Mouse (Mus musculus) intestine, postnatal 0 days (tissue): ENCODE results near the gene Lgals1. TPM values are rescaled to one million over a fixed set of nuclear protein-coding genes. Genes with fewer than 3 reads are reported as not detected.

Experiments
- ATAC-seq: fragments of 200-750 bp; cut with Nextera tagmentation; 2 replicates; pipeline ENCODE4 v1.8.0; 2017; ENCODE audit warnings: mild to moderate bottlenecking, moderate TSS enrichment, moderate library complexity
- H3K27ac ChIP-seq: fragments of 300-500 bp; sonication (generic); 2 replicates; pipeline ENCODE4 v1.5.1; 2014; ENCODE audit warnings: mild to moderate bottlenecking, low read depth, low read length, moderate library complexity
- H3K27me3 ChIP-seq: fragments of 300-500 bp; sonication (generic); replicated peaks from 2 replicates; pipeline ENCODE4 v1.6.1; 2014; ENCODE audit warnings: low read length, mixed read lengths; ENCODE audit not compliant: control insufficient read depth, insufficient read depth
- H3K36me3 ChIP-seq: fragments of 300-500 bp; sonication (generic); 2 replicates; pipeline ENCODE4 v1.6.1; 2014; ENCODE audit warnings: mild to moderate bottlenecking, moderate library complexity; ENCODE audit not compliant: control insufficient read depth, insufficient read depth
- H3K4me1 ChIP-seq: fragments of 300-500 bp; sonication (generic); replicated peaks from 2 replicates; pipeline ENCODE4 v1.6.1; 2014; ENCODE audit warnings: antibody characterized with exemption, low read length, mixed read lengths; ENCODE audit not compliant: control insufficient read depth, insufficient read depth
- H3K4me2 ChIP-seq: fragments of 300-500 bp; sonication (generic); replicated peaks from 2 replicates; pipeline ENCODE4 v1.6.1; 2014; ENCODE audit warnings: low read depth, mild to moderate bottlenecking, moderate library complexity
- H3K4me3 ChIP-seq: fragments of 300-500 bp; sonication (generic); 2 replicates; pipeline ENCODE4 v1.5.1; 2014; ENCODE audit warnings: low read depth, low read length
- H3K9ac ChIP-seq: fragments of 300-500 bp; sonication (generic); 2 replicates; pipeline ENCODE4 v1.6.1; 2014; ENCODE audit warnings: mild to moderate bottlenecking, low read depth, low read length
- H3K9me3 ChIP-seq: fragments of 300-500 bp; sonication (generic); 2 replicates; pipeline ENCODE4 v1.6.1; 2016; ENCODE audit warnings: mixed run types; ENCODE audit not compliant: control insufficient read depth
- CTCF ChIP-seq: sonication (generic); IDR thresholded peaks from 2 replicates; pipeline ENCODE4 v1.5.1; 2016; ENCODE audit warnings: low read depth, mild to moderate bottlenecking, control low read depth, antibody characterized with exemption, moderate library complexity
- WGBS: fragments of 180-500 bp; shearing (Covaris S2); extraction: QIAGEN DNeasy Blood & Tissue Kit; methylation state at CpG from one replicate; pipeline ENCODE4 v1.1.7; 2014; 5-methylcytosine and 5-hydroxymethylcytosine counted together
- polyA plus RNA-seq: library from polyadenylated mRNA; unstranded; fragments of >200 nt; fragmentation: Nextera tagmentation; extraction: Ambion mirVana; gene quantifications from 2 replicates; pipeline ENCODE4 v1.2.1, GENCODE M21; 2015

Gene Lgals1
- polyA plus RNA-seq, 1 experiment from 2014 or later: 759 TPM

DNA sequence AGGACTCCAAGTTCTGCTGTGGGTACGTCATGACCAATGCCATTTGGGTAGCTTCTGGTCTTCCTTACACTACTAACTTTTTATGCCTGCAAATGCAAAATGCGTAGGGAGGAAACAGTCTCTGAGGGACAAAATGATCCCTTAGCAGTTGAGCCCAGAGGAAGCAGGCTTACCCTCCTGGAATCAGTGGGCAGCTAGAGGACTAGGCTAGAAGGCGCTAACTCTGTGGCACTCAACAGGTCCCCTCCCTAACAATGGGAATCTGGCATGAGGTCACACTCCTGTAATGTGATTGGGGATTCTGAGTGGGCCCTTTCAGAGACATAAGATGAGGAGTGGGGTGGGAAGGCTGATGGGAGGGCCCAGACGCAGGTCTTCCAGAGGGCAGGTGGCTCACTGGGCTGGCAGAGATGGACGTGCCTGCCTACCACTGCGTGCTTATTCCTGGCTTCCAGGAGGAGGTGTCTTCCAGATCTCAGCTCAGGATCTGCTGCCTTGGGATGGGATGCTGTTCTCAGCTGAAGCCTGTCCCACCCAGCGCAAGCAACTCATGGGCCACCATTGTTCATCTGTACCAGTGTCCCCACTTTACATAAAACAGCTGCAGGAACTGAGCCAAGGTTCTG, 4.4 kb downstream of the Lgals1 start:
- no peak overlapping the region for H3K9ac ChIP-seq
- no peak overlapping the region for H3K4me3 ChIP-seq
- no peak for ATAC-seq
- no peak overlapping the region for H3K27ac ChIP-seq
- no peaks in the 10 kb centered on the region for H3K9me3 ChIP-seq
- H3K4me1 ChIP-seq: 0 out of 2 replicates have a peak, but pooled peaks cover 4% of the 10 kb centered on the region
- no peaks in the 10 kb centered on the region for H3K27me3 ChIP-seq
- peaks cover 8% of the 10 kb centered on the region; the same call in 1 of the 2 replicates for H3K36me3 ChIP-seq
- 83% methylated on average over 7 of the region's 7 CpGs for WGBS
- no peak overlapping the region for H3K4me2 ChIP-seq
- TF ChIP-seq CTCF: no peak

DNA sequence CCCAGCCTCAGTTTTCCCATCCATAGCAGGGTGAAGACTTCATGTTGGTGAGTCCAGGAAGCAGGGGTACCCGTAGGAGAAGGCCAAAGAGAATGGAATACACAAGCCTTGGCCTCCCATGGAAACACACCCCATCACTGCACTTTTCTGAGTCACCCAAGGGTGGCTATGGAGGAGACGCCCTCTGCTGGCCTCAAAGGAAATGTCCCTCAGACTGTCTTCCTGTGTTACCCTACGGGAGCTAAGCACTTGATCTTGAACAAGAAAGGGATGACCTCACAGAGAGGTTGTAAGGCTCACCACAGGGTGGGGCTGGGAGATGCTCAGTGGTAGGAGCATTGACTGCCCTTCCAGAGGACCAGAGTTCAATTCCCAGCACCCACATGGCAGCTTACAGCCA, 5.1 kb downstream of the Lgals1 start:
- Histone ChIP-seq H3K9me3 (no peaks in the 10 kb centered on the region), H3K4me1 (no peaks in the 10 kb centered on the region), H3K4me2 (no peak overlapping the region), H3K27me3 (no peaks in the 10 kb centered on the region), H3K36me3 (peaks cover 8% of the 10 kb centered on the region; the same call in 1 of the 2 replicates), H3K27ac (no peak overlapping the region), H3K9ac (no peak overlapping the region), H3K4me3 (no peak overlapping the region)
- peak; percentile 52 for ATAC-seq
- WGBS: 10% methylated on average over 3 of the region's 3 CpGs
- TF ChIP-seq CTCF: peak; percentile 90

DNA sequence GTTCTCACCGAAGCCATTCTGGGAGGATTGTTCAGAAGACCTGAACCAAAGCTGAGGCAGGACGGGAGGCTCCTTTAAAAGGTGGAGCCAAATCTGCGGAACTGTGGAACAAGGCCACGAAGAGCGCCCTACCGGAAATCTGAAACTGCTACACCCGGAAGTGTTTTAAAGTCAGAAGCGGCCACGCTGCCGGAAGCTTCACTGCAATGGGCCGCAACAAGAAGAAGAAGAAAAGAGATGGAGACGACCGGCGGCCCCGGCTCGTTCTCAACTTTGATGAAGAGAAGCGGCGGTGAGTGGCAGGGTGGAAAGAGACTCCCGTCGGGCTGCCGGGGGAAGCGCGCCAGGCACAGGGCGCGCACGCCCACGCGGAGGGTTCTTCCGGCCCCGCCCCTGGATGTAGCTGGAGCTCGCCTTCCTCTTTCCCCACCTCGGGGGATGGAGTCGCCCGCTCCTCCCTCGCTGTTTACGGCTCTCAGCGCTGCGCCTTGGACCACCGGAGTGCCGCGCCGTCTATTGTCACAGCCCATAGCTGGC, 8.3 kb downstream of the Lgals1 start, which contains the start of gene Nol12:
TSS of gene Nol12 (plus strand) at position 150 of the 537 bp plus-strand sequence.
- Histone ChIP-seq H3K9me3 (no peaks in the 10 kb centered on the region), H3K4me1 (no peaks in the 10 kb centered on the region), H3K4me2 (peak within 1 kb of the TSS; percentile 71), H3K36me3 (peaks cover 32% of the 10 kb centered on the region), H3K4me3 (peak within 1 kb of the TSS; percentile 68), H3K27ac (no peak within 1 kb of the TSS), H3K27me3 (no peaks in the 10 kb centered on the region), H3K9ac (peak within 1 kb of the TSS; percentile 49)
- WGBS: under 1% methylated on average over 42 of the region's 42 CpGs
- peak; percentile 71 for ATAC-seq
- TF ChIP-seq CTCF: peak; percentile 19; the same call in 1 of the 2 replicates

DNA sequence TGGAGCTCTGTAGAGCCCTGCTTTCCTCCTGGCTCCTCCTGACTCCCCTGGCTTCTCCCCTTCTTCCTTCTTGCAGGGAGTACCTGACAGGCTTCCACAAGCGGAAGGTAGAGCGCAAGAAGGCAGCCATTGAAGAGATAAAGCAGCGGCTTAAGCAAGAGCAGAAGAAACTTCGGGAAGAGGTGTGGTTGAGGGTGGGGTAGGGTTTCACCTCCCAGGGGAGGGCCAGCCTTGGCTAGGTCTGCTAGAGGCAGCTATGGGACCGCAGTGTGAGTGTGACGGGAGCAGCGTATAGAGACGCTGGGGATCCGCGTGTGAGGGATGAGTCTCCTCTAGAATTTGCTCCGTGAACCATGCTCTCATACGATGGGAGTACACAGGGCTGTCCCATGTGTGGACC, 9.9 kb downstream of the Lgals1 start:
- TF ChIP-seq CTCF: no peak
- H3K4me1 ChIP-seq: no peaks in the 10 kb centered on the region
- no peak for ATAC-seq
- no peak overlapping the region for H3K27ac ChIP-seq
- no peak overlapping the region for H3K4me2 ChIP-seq
- H3K27me3 ChIP-seq: no peaks in the 10 kb centered on the region
- no peaks in the 10 kb centered on the region for H3K9me3 ChIP-seq
- 85% methylated on average over 12 of the region's 12 CpGs for WGBS
- no peak overlapping the region for H3K9ac ChIP-seq
- H3K36me3 ChIP-seq: peaks cover 40% of the 10 kb centered on the region
- H3K4me3 ChIP-seq: no peak overlapping the region

DNA sequence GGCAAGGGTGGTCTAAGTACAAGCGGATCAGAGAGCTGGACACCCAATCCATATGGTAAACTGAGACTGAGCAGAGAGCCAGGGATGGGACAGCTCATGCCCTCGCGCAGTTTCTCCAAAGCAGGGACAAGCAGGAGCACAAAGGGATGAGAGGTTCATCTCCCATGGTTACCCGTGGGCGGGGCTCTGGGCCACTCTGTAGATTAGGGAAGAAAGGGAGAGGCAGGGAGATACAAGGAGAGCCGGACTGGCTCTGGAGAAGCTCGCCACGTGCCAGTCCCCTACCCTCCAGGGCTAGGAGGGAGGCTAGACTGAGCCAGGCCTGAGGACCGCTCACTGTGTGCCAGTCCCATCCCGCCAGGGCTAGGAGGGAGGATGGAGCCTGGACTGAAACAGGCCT, 10.8 kb downstream of the Lgals1 start:
- Histone ChIP-seq H3K4me1 (no peaks in the 10 kb centered on the region), H3K9me3 (no peaks in the 10 kb centered on the region), H3K27ac (no peak overlapping the region), H3K4me3 (no peak overlapping the region), H3K9ac (no peak overlapping the region), H3K27me3 (no peaks in the 10 kb centered on the region), H3K4me2 (no peak overlapping the region), H3K36me3 (peaks cover 40% of the 10 kb centered on the region)
- 85% methylated on average over 10 of the region's 10 CpGs for WGBS
- no peak for TF ChIP-seq CTCF
- ATAC-seq: no peak

DNA sequence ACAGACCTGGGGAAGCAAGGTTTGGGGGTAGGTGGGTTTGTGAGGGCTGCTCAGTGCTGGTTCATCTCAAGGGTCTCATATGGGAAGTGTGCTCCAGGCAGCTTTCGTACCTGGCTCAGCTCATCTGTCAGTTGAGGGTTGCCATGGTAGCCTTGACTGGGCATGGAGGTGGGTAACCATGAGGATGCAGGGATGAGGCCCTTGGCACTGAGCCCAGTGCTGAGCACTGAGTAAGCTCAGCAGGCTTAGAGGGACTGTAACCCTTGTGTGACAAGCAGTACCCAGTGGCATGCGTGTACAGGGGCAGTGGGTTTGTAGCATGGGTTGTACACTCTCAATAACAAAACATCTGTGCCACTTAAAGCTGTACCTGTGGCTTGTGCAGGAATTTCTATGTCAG, 11.4 kb downstream of the Lgals1 start:
- H3K36me3 ChIP-seq: peaks cover 40% of the 10 kb centered on the region
- no peak overlapping the region for H3K4me2 ChIP-seq
- no peak for ATAC-seq
- no peaks in the 10 kb centered on the region for H3K27me3 ChIP-seq
- H3K9ac ChIP-seq: no peak overlapping the region
- 93% methylated on average over 2 of the region's 2 CpGs for WGBS
- no peak overlapping the region for H3K27ac ChIP-seq
- no peak overlapping the region for H3K4me3 ChIP-seq
- no peaks in the 10 kb centered on the region for H3K9me3 ChIP-seq
- no peak for TF ChIP-seq CTCF
- no peaks in the 10 kb centered on the region for H3K4me1 ChIP-seq
